Mouse (Mus musculus) adrenal gland, postnatal 10 days (tissue): ENCODE measurements around the gene Cacna1e. TPM values are rescaled to one million over a fixed set of nuclear protein-coding genes. Genes with fewer than 3 reads are reported as not detected.

Experiments
- DNase-seq: peaks from one replicate; pipeline ENCODE4 v3.0.0; 2021; ENCODE audit warnings: mixed read lengths
- long read RNA-seq, 2 experiments: library from polyadenylated mRNA; stranded (forward); transcript quantifications; one replicate each; pipeline ENCODE4 v2.0.0; 2021
- total RNA-seq, 2 experiments: library from RNA; stranded (reverse); gene quantifications; 2 replicates each; pipeline ENCODE4 v1.2.3; 2021

Cacna1e gene
- total RNA-seq, result 1 to 10 TPM in 1 of 2 experiments, under 1 TPM in 1; 0.87 to 1.8 TPM
- long read RNA-seq, experiment 1, result 0 reads
- long read RNA-seq, experiment 2, result 0 reads

- DNase-seq, result peak; percentile 37
Observed at GRCm38 (mm10) chr1:154884275-154885206, at the start of gene Cacna1e. Gene Cacna1e (minus strand): TSS chr1:154884501.

- DNase-seq, result peak; percentile 18
Observed at GRCm38 (mm10) chr1:154918406-154918805, 34.1 kb upstream of the Cacna1e start.

DNA sequence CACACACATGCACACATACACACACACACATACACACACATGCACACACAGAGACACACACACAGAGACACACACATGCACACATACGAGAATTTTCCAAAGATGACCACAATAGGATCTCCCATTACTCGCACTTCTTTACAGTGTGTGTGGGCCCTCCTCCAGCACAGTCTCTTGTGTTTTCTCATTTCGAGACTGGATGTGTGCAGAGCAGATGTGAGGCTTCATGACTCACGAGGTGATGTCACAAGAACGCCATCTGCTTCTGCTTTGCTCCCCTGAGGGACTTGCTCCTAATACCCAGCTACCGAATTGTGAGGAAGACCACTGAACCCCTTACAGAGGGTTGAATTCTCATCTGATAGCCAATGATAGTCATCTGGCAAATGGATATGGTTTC lies 33.1 kb upstream of the Cacna1e start:
- no peak for DNase-seq

DNA sequence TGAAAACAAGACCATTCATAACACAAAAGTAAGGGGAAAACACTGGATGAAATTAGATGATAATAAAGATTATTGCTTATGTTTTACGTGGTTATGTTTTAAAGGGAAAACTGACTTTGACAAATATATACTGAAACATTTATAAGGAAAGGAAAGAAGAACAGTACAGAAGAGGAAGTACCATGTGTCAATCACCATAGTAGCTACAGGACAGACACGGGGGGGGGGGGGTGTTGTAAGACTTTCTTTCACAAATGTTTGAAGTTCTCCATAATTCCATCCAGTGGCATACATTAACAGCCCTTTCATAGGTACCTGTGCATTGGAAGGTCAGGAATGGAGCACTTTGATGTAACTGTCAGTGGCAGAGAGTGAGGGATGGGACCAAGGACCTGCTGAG lies 25.3 kb upstream of the Cacna1e start:
- DNase-seq, result no peak

DNA sequence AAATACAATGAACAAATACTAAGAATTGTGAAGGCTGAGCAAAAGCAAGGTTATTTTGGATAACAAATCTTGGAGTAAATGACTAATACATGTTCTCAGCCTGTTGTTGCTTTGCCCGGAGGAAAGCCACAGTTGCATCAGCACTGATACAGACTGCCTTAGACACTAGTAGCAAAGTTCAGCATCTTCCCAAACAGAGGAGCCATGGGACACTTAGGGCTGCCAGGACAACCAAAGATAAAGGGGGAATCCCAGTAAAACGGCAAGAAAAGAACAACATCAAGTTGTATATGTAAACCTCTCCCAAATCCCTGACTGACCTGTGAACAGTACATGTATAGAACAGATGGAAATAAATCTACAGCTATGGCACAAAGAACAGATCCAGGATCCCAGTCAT lies 13.1 kb upstream of the Cacna1e start:
- DNase-seq, result no peak

GRCm38 (mm10) chr1:154890244-154890643 lies 5.9 kb upstream of the Cacna1e start:
- DNase-seq, result no peak

GRCm38 (mm10) chr1:154888495-154888894 lies 4.2 kb upstream of the Cacna1e start:
- no peak for DNase-seq

DNA sequence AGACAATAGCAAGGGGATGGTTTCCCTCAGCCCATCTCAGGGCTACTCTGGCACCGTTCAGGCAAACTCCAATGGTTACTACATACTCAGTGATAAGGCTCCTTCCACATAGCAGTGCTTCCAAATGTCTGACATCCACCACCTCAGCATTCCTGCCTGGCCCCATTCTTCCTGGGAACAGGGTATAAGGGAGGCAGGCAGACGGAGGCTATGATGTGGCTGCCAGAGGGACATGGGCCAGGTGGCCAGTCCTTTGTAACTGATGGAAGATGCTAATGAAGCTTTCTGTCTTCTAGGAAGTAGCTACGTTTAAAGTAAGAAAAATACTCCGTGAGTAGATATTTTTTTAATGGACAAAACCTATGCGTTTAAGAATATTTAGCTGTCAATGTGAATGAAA lies 3.7 kb upstream of the Cacna1e start:
- DNase-seq, result no peak

GRCm38 (mm10) chr1:154887546-154887945 lies 3.2 kb upstream of the Cacna1e start:
- no peak for DNase-seq

- DNase-seq, result no peak
Observed at GRCm38 (mm10) chr1:154886611-154887010, 2.3 kb upstream of the Cacna1e start.

- no peak for DNase-seq
Observed at GRCm38 (mm10) chr1:154885207-154885548, 877 bp upstream of the Cacna1e start.

DNA sequence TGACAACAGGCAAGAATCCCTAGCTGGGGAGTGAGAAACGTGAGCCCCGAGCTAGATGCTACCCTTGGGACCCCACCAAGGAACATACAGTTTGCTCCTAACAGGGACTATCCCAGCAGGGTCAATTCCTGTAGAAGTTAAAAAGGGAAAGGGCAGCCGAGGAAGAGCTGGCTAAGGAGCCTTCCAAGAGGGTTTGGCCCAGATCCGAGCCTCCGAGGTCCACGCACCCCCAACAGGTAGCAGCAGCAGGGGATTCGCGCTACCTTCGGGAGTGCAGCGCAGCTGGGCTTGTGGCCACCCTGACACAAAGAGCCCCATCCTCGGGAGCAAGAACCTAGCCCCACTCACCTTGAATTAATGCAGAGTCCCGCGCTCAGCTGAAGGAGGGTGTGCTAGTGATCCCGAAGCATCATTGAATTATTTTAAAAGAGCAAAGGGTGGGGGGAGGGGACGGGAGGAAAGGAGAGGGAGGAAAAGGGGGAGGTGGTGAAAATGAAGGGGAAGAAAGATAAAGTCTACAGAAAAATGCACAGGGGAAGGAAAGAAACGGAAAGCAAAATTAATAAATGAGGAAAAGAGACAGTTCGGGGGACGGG lies 607 bp downstream of the Cacna1e start:
- no peak for DNase-seq

DNA sequence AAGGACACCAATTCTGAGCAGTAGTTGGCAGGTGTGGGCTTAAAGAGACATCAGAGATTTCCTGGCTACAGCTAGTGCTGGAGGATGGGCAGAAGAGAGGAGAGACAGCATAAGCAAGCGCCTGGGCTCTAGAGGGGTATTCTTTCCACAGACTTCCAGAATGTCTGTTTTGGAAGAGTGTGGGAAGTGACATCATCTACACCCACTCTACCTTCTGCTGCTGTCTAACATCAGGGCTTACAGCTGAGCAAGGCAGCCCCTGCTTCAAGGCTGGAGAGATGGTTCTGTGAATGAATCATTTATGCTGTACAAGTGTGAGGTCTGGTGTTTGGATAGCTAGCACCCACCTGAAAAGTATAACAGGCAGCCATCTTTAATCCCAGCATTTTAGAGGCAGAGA lies 18.3 kb downstream of the Cacna1e start:
- no peak for DNase-seq

DNA sequence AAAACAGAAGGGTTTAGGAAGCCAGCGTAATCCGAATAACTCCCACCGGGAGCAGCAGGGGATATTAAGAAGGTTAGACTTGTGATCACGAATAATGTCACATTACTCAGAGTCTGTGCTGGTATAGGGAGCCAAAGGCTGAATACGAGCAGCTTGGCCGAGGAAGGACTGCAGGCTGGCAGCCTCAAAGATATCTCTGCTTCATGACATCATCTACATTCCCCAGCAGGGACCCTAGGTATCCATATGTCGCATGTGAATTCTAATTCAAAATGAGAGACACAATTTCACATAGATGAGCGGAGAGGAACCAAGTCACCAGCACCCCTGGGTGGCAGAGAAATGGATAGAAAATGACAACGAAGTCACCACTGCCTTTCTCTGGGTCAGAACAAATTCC lies 22.9 kb downstream of the Cacna1e start:
- DNase-seq, result no peak

DNA sequence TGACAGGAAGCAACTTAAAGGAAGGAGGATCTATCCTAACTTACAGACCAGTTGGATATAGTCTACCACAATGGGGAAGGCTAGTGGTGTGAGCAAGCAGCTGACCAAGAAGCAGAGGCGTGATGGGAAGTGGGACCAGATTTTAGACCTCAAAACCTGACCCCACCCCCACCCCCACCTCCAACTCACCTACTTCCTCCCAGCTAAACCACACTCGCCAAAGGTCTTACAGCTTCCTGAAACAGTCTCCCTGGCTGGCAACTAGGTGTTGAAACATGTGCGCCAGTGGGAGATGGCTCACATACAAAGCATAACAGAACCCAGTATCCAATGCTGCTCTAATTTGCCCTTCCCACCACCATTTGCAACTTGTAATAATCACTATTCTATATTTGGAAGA lies 29.7 kb downstream of the Cacna1e start:
- no peak for DNase-seq

DNA sequence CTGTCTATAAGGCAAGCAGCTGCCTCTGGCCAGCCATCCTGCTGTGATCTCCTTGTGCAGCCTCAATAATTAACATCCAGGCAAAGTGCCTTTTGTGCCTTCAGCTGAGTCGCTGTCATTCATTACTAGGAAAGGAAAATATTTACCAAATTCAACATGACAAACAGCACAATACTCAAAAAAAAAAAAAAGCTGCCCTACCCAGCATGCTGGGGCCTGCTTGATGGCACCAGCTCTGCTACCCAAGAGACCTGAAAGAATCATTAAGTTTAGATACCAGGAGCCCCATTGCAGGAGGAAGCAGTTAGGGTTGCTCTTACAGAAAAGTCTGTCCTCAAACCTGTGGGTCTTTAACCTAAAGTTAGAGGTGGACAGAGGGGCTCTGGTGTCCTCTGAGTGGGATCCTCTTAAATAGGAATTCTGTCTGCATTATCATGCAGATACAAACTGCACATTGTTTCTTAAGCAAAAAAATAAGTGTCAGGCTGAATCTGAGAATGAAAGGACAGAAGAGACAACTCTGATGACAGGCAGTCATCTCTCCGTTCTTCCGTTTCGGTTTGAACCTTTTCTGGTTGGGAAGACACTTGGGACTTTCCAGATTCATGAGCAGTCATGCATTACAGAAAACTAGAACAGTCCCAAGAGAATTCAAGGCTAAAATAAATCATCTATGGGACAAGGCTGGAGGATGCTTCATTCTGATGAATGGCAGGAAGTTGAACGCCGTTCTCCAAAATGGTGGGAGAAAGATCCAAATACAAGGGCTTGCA lies 33.6 kb downstream of the Cacna1e start:
- DNase-seq, result no peak

DNA sequence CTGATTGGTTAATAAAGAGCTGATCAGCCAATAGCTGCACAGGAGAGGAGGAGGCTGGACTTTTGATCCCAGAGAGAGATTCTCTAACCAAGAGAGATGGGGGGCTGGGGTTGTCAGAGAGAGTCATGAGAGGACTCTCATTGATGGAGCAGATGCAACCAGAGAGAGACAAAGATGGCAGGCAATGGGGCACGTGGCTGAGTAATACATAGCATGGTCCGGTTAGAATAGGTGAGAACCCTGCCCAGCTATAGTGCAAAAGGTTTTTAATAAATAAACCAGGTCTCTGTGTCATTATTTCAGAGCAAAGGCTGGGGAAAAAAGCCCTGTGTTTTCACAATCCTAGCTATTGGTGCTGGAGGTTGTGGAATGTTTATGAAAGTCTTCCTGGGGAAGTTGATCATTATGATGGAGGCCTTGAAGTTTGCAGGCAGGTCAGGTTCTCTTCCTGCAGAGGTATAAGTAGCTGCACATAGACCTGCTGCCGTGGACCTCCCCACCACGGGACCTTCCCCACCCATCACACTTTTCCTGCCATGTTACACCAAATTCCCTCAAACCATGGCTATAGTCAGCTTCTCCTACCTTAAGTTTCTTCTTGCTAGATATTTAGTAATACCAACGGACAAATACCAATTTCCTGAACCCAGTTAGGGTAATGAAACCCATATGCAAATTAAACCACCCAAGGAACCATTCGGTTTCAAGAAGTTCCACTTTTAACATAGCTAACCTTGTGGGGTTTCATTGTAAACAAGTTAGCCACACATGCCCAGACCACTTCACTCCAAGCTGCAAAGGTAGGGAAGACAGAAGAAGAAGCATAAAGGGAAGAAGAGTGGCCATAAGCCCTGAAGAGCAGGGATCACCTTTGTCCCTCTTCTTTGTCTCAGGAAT lies 35.4 kb downstream of the Cacna1e start:
- DNase-seq, result no peak

- DNase-seq, result no peak
Observed at GRCm38 (mm10) chr1:154846900-154847299, 37.4 kb downstream of the Cacna1e start.

- DNase-seq, result no peak
Observed at GRCm38 (mm10) chr1:154843427-154843826, 40.9 kb downstream of the Cacna1e start.

DNA sequence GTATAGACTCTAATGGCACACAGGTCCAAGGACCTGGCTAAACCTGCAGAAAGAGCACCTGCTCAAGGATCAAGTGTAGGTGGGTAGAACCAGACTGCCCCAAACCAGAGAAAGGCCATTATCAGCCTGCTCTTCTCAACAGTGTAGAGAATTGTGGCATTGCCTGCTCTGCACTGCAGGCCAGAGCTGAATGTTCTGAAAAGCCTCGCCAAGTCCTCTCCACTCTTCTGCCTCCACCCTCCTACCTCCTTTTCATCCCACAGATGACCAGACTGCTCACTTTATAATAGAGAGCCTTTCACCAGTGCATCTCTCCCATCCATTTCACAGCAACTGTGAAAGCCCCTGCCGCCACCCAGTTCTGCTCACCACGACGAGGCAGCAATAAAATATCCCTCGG lies 42.0 kb downstream of the Cacna1e start:
- DNase-seq, result no peak

- DNase-seq, result no peak
Observed at GRCm38 (mm10) chr1:154841057-154841630, 43.2 kb downstream of the Cacna1e start.

DNA sequence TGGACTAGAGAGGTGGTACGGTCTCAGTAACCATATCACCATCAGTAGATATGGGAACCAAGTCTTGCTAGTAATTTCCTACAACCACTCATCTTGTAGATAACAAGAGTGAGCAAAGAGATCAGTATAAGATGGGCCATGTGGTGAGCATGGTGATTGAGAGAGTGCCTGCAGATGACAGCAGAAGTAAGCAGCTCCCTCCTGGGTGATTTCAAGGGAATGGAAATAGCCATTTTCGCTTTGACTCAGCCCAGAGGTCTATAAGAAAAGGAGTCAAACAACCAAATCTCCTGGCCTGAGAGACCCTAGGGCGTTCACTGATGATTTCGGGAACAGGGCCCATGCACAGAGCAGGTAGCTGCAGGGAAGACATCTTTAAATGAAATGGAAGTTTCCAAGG lies 45.0 kb downstream of the Cacna1e start:
- DNase-seq, result no peak
